Mouse (Mus musculus) lung, embryonic 16.5 days (tissue): ENCODE results near the gene Prnd. TPM values are rescaled to one million over a fixed set of nuclear protein-coding genes. Genes with fewer than 3 reads are reported as not detected.

Experiments used
- ATAC-seq: fragments of 200-750 bp; cut with Nextera tagmentation; 2 replicates; pipeline ENCODE4 v1.8.0; 2017; ENCODE audit warnings: low read depth, mild to moderate bottlenecking, moderate library complexity
- H3K27ac ChIP-seq: fragments of 300-500 bp; sonication (generic); 2 replicates; pipeline ENCODE4 v1.5.1; 2014; ENCODE audit warnings: mild to moderate bottlenecking, control low read depth, low read length
- H3K27me3 ChIP-seq: fragments of 300-500 bp; sonication (generic); 2 replicates; pipeline ENCODE4 v1.6.1; 2014; ENCODE audit warnings: low read depth, low read length, mixed read lengths; ENCODE audit not compliant: control insufficient read depth, insufficient read depth
- H3K36me3 ChIP-seq: fragments of 300-500 bp; sonication (generic); 2 replicates; pipeline ENCODE4 v1.6.1; 2014; ENCODE audit warnings: low read length; ENCODE audit not compliant: control insufficient read depth, insufficient read depth
- H3K4me1 ChIP-seq: fragments of 300-500 bp; sonication (generic); replicated peaks from 2 replicates; pipeline ENCODE4 v1.6.1; 2014; ENCODE audit warnings: low read length, mixed read lengths; ENCODE audit not compliant: control insufficient read depth, insufficient read depth
- H3K4me2 ChIP-seq: fragments of 300-500 bp; sonication (generic); 2 replicates; pipeline ENCODE4 v1.6.1; 2014; ENCODE audit warnings: low read depth, low read length, control low read depth
- H3K4me3 ChIP-seq: fragments of 300-500 bp; sonication (generic); 2 replicates; pipeline ENCODE4 v1.5.1; 2014; ENCODE audit warnings: mild to moderate bottlenecking, low read length, control low read depth
- H3K9ac ChIP-seq: fragments of 300-500 bp; sonication (generic); 2 replicates; pipeline ENCODE4 v1.6.1; 2014; ENCODE audit warnings: low read length, control low read depth
- H3K9me3 ChIP-seq: fragments of 300-500 bp; sonication (generic); 2 replicates; pipeline ENCODE4 v1.6.1; 2016; ENCODE audit warnings: low read length; ENCODE audit not compliant: control insufficient read depth
- WGBS: fragments of 180-500 bp; shearing (Covaris S2); extraction: QIAGEN DNeasy Blood & Tissue Kit; methylation state at CpG from one replicate; pipeline ENCODE4 v1.1.7; 2014; 5-methylcytosine and 5-hydroxymethylcytosine counted together
- polyA plus RNA-seq: library from polyadenylated mRNA; unstranded; fragments of >200 nt; fragmentation: Nextera tagmentation; extraction: Ambion mirVana; gene quantifications from 2 replicates; pipeline ENCODE4 v1.2.1, GENCODE M21; 2015

Prnd gene
- polyA plus RNA-seq, 1 experiment from 2014 or later, result 38.3 TPM

- 95% methylated on average over 2 of the region's 2 CpGs for WGBS
- ATAC-seq, result no peak
- Histone ChIP-seq H3K4me3 (no peak overlapping the region), H3K27ac (no peak overlapping the region), H3K9me3 (no peaks in the 10 kb centered on the region), H3K27me3 (no peaks in the 10 kb centered on the region), H3K36me3 (no peaks in the 10 kb centered on the region; the same call in 1 of the 2 replicates), H3K4me2 (no peak overlapping the region), H3K4me1 (peaks cover 2% of the 10 kb centered on the region; the same call in 1 of the 2 replicates), H3K9ac (no peak overlapping the region)
Observed at GRCm38 (mm10) chr2:131934243-131934642, 16.4 kb upstream of the Prnd start.

- no peak overlapping the region for H3K27ac ChIP-seq
- no peak overlapping the region for H3K4me3 ChIP-seq
- H3K9me3 ChIP-seq, result no peaks in the 10 kb centered on the region
- no peak overlapping the region for H3K4me2 ChIP-seq
- no peaks in the 10 kb centered on the region for H3K27me3 ChIP-seq
- 44% methylated on average over 10 of the region's 10 CpGs for WGBS
- H3K4me1 ChIP-seq, result peaks cover 2% of the 10 kb centered on the region; the same call in 1 of the 2 replicates
- no peak overlapping the region for H3K9ac ChIP-seq
- ATAC-seq, result peak; percentile 55
- H3K36me3 ChIP-seq, result no peaks in the 10 kb centered on the region; the same call in 1 of the 2 replicates
Observed at GRCm38 (mm10) chr2:131935390-131936105, 15.1 kb upstream of the Prnd start.

- no peaks in the 10 kb centered on the region for H3K36me3 ChIP-seq
- H3K4me3 ChIP-seq, result no peak overlapping the region
- peaks cover 2% of the 10 kb centered on the region; the same call in 1 of the 2 replicates for H3K4me1 ChIP-seq
- H3K4me2 ChIP-seq, result no peak overlapping the region
- WGBS, result 97% methylated on average over 10 of the region's 10 CpGs
- no peaks in the 10 kb centered on the region for H3K9me3 ChIP-seq
- ATAC-seq, result no peak
- no peaks in the 10 kb centered on the region for H3K27me3 ChIP-seq
- H3K27ac ChIP-seq, result no peak overlapping the region
- no peak overlapping the region for H3K9ac ChIP-seq
Observed at GRCm38 (mm10) chr2:131936410-131936809, 14.3 kb upstream of the Prnd start.

GRCm38 (mm10) chr2:131939404-131940111 lies 11.1 kb upstream of the Prnd start:
- Histone ChIP-seq H3K36me3 (no peaks in the 10 kb centered on the region), H3K9ac (no peak overlapping the region), H3K4me3 (no peak overlapping the region), H3K4me2 (no peak overlapping the region), H3K27me3 (no peaks in the 10 kb centered on the region), H3K9me3 (no peaks in the 10 kb centered on the region), H3K27ac (no peak overlapping the region), H3K4me1 (no peaks in the 10 kb centered on the region)
- ATAC-seq, result no peak
- WGBS, result 35% methylated on average over 8 of the region's 8 CpGs

- Histone ChIP-seq H3K4me1 (no peaks in the 10 kb centered on the region), H3K27ac (no peak overlapping the region), H3K27me3 (no peaks in the 10 kb centered on the region), H3K36me3 (no peaks in the 10 kb centered on the region), H3K4me3 (no peak overlapping the region), H3K9me3 (no peaks in the 10 kb centered on the region), H3K4me2 (no peak overlapping the region), H3K9ac (no peak overlapping the region)
- 46% methylated on average over 3 of the region's 3 CpGs for WGBS
- ATAC-seq, result no peak
Observed at GRCm38 (mm10) chr2:131940506-131940905, 10.2 kb upstream of the Prnd start.

GRCm38 (mm10) chr2:131941501-131941900 lies 9.2 kb upstream of the Prnd start:
- H3K9ac ChIP-seq, result no peak overlapping the region
- H3K4me3 ChIP-seq, result no peak overlapping the region
- H3K27ac ChIP-seq, result no peak overlapping the region
- no peaks in the 10 kb centered on the region for H3K4me1 ChIP-seq
- H3K9me3 ChIP-seq, result no peaks in the 10 kb centered on the region
- no peaks in the 10 kb centered on the region for H3K27me3 ChIP-seq
- ATAC-seq, result no peak
- 78% methylated on average over 6 of the region's 6 CpGs for WGBS
- no peaks in the 10 kb centered on the region for H3K36me3 ChIP-seq
- H3K4me2 ChIP-seq, result no peak overlapping the region

GRCm38 (mm10) chr2:131944370-131944769 lies 6.3 kb upstream of the Prnd start:
- WGBS, result 11% methylated on average over 1 of the region's 1 CpGs

GRCm38 (mm10) chr2:131945225-131945624 lies 5.4 kb upstream of the Prnd start:
- H3K27ac ChIP-seq, result peak overlapping the region; percentile 55
- H3K9ac ChIP-seq, result no peak overlapping the region
- WGBS, result 58% methylated on average over 8 of the region's 8 CpGs
- no peaks in the 10 kb centered on the region for H3K36me3 ChIP-seq
- peak; percentile 80 for ATAC-seq
- no peak overlapping the region for H3K4me3 ChIP-seq
- H3K4me2 ChIP-seq, result no peak overlapping the region
- no peaks in the 10 kb centered on the region for H3K27me3 ChIP-seq
- peaks cover 3% of the 10 kb centered on the region; the same call in 1 of the 2 replicates for H3K4me1 ChIP-seq
- H3K9me3 ChIP-seq, result no peaks in the 10 kb centered on the region

More at GRCm38 (mm10) chr2:131944370-131944769, 6.3 kb upstream of the Prnd start:
- no peaks in the 10 kb centered on the region for H3K36me3 ChIP-seq
- no peak overlapping the region for H3K4me2 ChIP-seq
- H3K9me3 ChIP-seq, result no peaks in the 10 kb centered on the region
- ATAC-seq, result no peak
- no peak overlapping the region for H3K27ac ChIP-seq
- no peaks in the 10 kb centered on the region for H3K27me3 ChIP-seq
- H3K4me3 ChIP-seq, result no peak overlapping the region
- H3K9ac ChIP-seq, result no peak overlapping the region
- peaks cover 3% of the 10 kb centered on the region; the same call in 1 of the 2 replicates for H3K4me1 ChIP-seq

GRCm38 (mm10) chr2:131945765-131946164 lies 4.9 kb upstream of the Prnd start:
- Histone ChIP-seq H3K9ac (no peak overlapping the region), H3K9me3 (no peaks in the 10 kb centered on the region), H3K4me2 (no peak overlapping the region), H3K36me3 (no peaks in the 10 kb centered on the region), H3K4me3 (no peak overlapping the region), H3K27ac (peak overlapping the region; percentile 19; the same call in 1 of the 2 replicates), H3K4me1 (peaks cover 3% of the 10 kb centered on the region; the same call in 1 of the 2 replicates), H3K27me3 (no peaks in the 10 kb centered on the region)
- no peak; the same call in 1 of the 2 replicates for ATAC-seq
- 72% methylated on average over 6 of the region's 6 CpGs for WGBS
